Mouse (Mus musculus) hematopoietic multipotent progenitor cell, adult 10-12 weeks (in vitro differentiated cells): ENCODE measurements around the gene Gjb4. TPM values are rescaled to one million over a fixed set of nuclear protein-coding genes. Genes with fewer than 3 reads are reported as not detected.

Experiments used
- polyA plus RNA-seq: library from polyadenylated mRNA; stranded (reverse); fragments of >175 nt; gene quantifications from 2 replicates; pipeline ENCODE4 v1.2.3, GENCODE M21; 2012; ENCODE audit warnings: low replicate concordance

Gene Gjb4
- not detected in 2 replicates for polyA plus RNA-seq

GRCm38 (mm10) chr4:127353951-127354438 is at the start of gene Gjb4:
Gjb4 (minus strand) TSS chr4:127354081.

GRCm38 (mm10) chr4:127358018-127358417 is 4.1 kb upstream of the Gjb4 start, which contains the start of gene Gjb5:
Gjb5 (minus strand) TSS chr4:127358181.

GRCm38 (mm10) chr4:127330181-127331100 is 23.4 kb downstream of the Gjb4 start, which contains the start of gene Gjb3:
Gjb3 (minus strand) TSS chr4:127330844.

GRCm38 (mm10) chr4:127313861-127314260 is 40.0 kb downstream of the Gjb4 start, which contains the start of gene Gja4:
Gja4 (minus strand) TSS chr4:127314039.

Other genes with a start within 250 kb of the Gjb4 start
- 0.65 and 1.6 TPM in 2 replicates for gene Tmem35b, start 230.4 kb downstream of the Gjb4 start, polyA plus RNA-seq
- gene Dlgap3, start 184.9 kb downstream of the Gjb4 start, polyA plus RNA-seq, result 2.4 and 9.9 TPM in 2 replicates
- gene Smim12, start 110.3 kb downstream of the Gjb4 start, polyA plus RNA-seq, result 34.9 and 38.3 TPM in 2 replicates
- gene Gja4, start 40.0 kb downstream of the Gjb4 start, polyA plus RNA-seq, result 0.18 and 0.26 TPM in 2 replicates
- not detected in 2 replicates for gene Gjb3, start 23.2 kb downstream of the Gjb4 start, polyA plus RNA-seq
- gene Gjb5, start 4.1 kb upstream of the Gjb4 start, polyA plus RNA-seq, result not detected in 2 replicates